Mouse (Mus musculus) heart, embryonic 14.5 days (tissue): ENCODE measurements around the gene Wnt7b. TPM values are rescaled to one million over a fixed set of nuclear protein-coding genes. Genes with fewer than 3 reads are reported as not detected.

Experiments
- ATAC-seq: fragments of 200-750 bp; cut with Nextera tagmentation; 2 replicates; pipeline ENCODE4 v1.8.0; 2017; ENCODE audit warnings: low read depth, moderate TSS enrichment; ENCODE audit not compliant: insufficient number of reproducible peaks, insufficient read depth, low FRiP score
- H3K27ac ChIP-seq, 2 experiments: fragments of 200-500 bp in 1 of 2; fragments of 300-500 bp in 1 of 2; sonication (generic) in 1 of 2; replicated peaks in 1 of 2; 2 replicates each; pipeline ENCODE4 v1.5.1; 2012 to 2014; ENCODE audit warnings: low read depth in 2 of 2, low read length in 2 of 2, control low read depth in 1 of 2, mild to moderate bottlenecking in 1 of 2, mixed read lengths in 1 of 2; ENCODE audit not compliant: control insufficient read depth in 1 of 2, insufficient read depth in 1 of 2
- H3K27me3 ChIP-seq: fragments of 300-500 bp; sonication (generic); 2 replicates; pipeline ENCODE4 v1.6.1; 2014; ENCODE audit warnings: mild to moderate bottlenecking, low read length, control low read depth; ENCODE audit not compliant: control insufficient read depth, insufficient read depth
- H3K36me3 ChIP-seq: fragments of 300-500 bp; sonication (generic); 2 replicates; pipeline ENCODE4 v1.6.1; 2014; ENCODE audit warnings: mild to moderate bottlenecking, control low read depth, low read length, mixed read lengths; ENCODE audit not compliant: control insufficient read depth, insufficient read depth
- H3K4me1 ChIP-seq, 2 experiments: fragments of 200-500 bp in 1 of 2; fragments of 300-500 bp in 1 of 2; sonication (generic) in 1 of 2; 2 replicates each; pipeline ENCODE4 v1.6.1; 2012 to 2014; ENCODE audit warnings: low read length in 2 of 2, control low read depth in 1 of 2, mixed read lengths in 1 of 2; ENCODE audit not compliant: control insufficient read depth in 2 of 2, insufficient read depth in 2 of 2
- H3K4me2 ChIP-seq: fragments of 300-500 bp; sonication (generic); 2 replicates; pipeline ENCODE4 v1.6.1; 2014; ENCODE audit warnings: mild to moderate bottlenecking, low read length
- H3K4me3 ChIP-seq, 2 experiments: fragments of 200-500 bp in 1 of 2; fragments of 300-500 bp in 1 of 2; sonication (generic) in 1 of 2; 2 replicates each; pipeline ENCODE4 v1.5.1; 2012 to 2014; ENCODE audit warnings: low read length in 2 of 2, mild to moderate bottlenecking in 2 of 2, control low read depth in 1 of 2, low read depth in 1 of 2, moderate library complexity in 1 of 2; ENCODE audit not compliant: control insufficient read depth in 1 of 2, insufficient read depth in 1 of 2
- H3K9ac ChIP-seq: fragments of 300-500 bp; sonication (generic); 2 replicates; pipeline ENCODE4 v1.6.1; 2014; ENCODE audit warnings: mild to moderate bottlenecking, low read length
- H3K9me3 ChIP-seq: fragments of 300-500 bp; sonication (generic); 2 replicates; pipeline ENCODE4 v1.6.1; 2016; ENCODE audit warnings: low read length, control low read depth; ENCODE audit not compliant: control insufficient read depth
- WGBS: fragments of 180-500 bp; shearing (Covaris S2); extraction: QIAGEN DNeasy Blood & Tissue Kit; methylation state at CpG from one replicate; pipeline ENCODE4 v1.1.7; 2014; 5-methylcytosine and 5-hydroxymethylcytosine counted together
- polyA plus RNA-seq: library from polyadenylated mRNA; unstranded; fragments of >200 nt; fragmentation: Nextera tagmentation; extraction: Ambion mirVana; gene quantifications from 2 replicates; pipeline ENCODE4 v1.2.1, GENCODE M21; 2014

Gene Wnt7b
- polyA plus RNA-seq, 1 experiment from 2014 or later: 0.41 TPM

- Histone ChIP-seq H3K36me3 (no peaks in the 10 kb centered on the region), H3K9ac (no peak overlapping the region), H3K9me3 (peaks cover 4% of the 10 kb centered on the region; the same call in 1 of the 2 replicates), H3K27ac (no peak overlapping the region), H3K4me3 (no peak overlapping the region), H3K4me1 (peaks cover 0 to 19% of the 10 kb centered on the region in 2 experiments; a peak in 3 of 4 replicates), H3K4me2 (no peak overlapping the region), H3K27me3 (peaks cover 80% of the 10 kb centered on the region)
- WGBS: 4% methylated on average over 11 of the region's 11 CpGs
- ATAC-seq: no peak
Observed at GRCm38 (mm10) chr15:85583504-85583903, 1.2 kb upstream of the Wnt7b start.

DNA sequence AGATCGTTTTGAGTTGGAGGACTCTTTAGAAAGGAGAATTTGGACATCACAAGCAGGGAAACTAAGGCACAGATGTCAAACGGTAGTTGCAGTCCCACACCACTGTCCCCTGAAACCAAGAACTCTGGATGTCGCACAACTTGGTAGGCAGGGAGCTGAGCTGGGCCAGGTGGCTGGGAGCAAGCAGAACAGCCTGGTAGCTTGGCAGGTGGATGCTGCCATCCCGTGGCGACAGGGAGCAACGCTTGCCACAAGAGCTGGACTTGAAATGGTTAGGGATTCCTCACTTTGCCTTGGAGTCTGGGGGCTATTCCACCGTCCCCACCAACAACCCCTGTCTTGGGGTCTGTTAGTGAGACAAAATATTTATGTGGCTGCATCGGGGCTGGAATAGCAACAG, 751 bp upstream of the Wnt7b start:
- 0% methylated on average over 8 of the region's 8 CpGs for WGBS
- peaks cover 4% of the 10 kb centered on the region; the same call in 1 of the 2 replicates for H3K9me3 ChIP-seq
- ATAC-seq: peak; percentile 48; the same call in 1 of the 2 replicates
- H3K36me3 ChIP-seq: no peaks in the 10 kb centered on the region
- H3K4me2 ChIP-seq: no peak overlapping the region
- H3K4me1 ChIP-seq: peaks cover 0 to 20% of the 10 kb centered on the region in 2 experiments; a peak in 3 of 4 replicates
- H3K27ac ChIP-seq: no peak overlapping the region
- peaks cover 85% of the 10 kb centered on the region for H3K27me3 ChIP-seq
- H3K9ac ChIP-seq: no peak overlapping the region
- H3K4me3 ChIP-seq: no peak overlapping the region

- peaks cover 95% of the 10 kb centered on the region for H3K27me3 ChIP-seq
- peaks cover 2% of the 10 kb centered on the region; the same call in 1 of the 2 replicates for H3K9me3 ChIP-seq
- peak overlapping the region; percentile 85 for H3K4me2 ChIP-seq
- no peaks in the 10 kb centered on the region for H3K36me3 ChIP-seq
- peaks cover 0 to 29% of the 10 kb centered on the region in 2 experiments; a peak in 3 of 4 replicates for H3K4me1 ChIP-seq
- 0 out of 2 replicates have a peak overlapping the region, but pooled peaks have one; percentile 0 for H3K9ac ChIP-seq
- 0% methylated on average over 49 of the region's 67 CpGs for WGBS
- no peak for ATAC-seq
- H3K4me3 ChIP-seq: peak overlapping the region; percentile 37 to 48
- H3K27ac ChIP-seq: no peak overlapping the region
Observed at GRCm38 (mm10) chr15:85581563-85582064, 659 bp downstream of the Wnt7b start.

- WGBS: under 1% methylated on average over 43 of the region's 66 CpGs
- peak overlapping the region; percentile 14; the same call in 1 of the 2 replicates for H3K9ac ChIP-seq
- no peak overlapping the region for H3K27ac ChIP-seq
- H3K27me3 ChIP-seq: peaks cover 95% of the 10 kb centered on the region
- H3K4me1 ChIP-seq: peaks cover 0 to 30% of the 10 kb centered on the region in 2 experiments; a peak in 3 of 4 replicates
- H3K9me3 ChIP-seq: no peaks in the 10 kb centered on the region
- H3K4me3 ChIP-seq: peak overlapping the region; percentile 37 to 48
- ATAC-seq: no peak
- peak overlapping the region; percentile 85 for H3K4me2 ChIP-seq
- no peaks in the 10 kb centered on the region for H3K36me3 ChIP-seq
Observed at GRCm38 (mm10) chr15:85580934-85581562, 1.2 kb downstream of the Wnt7b start.

DNA sequence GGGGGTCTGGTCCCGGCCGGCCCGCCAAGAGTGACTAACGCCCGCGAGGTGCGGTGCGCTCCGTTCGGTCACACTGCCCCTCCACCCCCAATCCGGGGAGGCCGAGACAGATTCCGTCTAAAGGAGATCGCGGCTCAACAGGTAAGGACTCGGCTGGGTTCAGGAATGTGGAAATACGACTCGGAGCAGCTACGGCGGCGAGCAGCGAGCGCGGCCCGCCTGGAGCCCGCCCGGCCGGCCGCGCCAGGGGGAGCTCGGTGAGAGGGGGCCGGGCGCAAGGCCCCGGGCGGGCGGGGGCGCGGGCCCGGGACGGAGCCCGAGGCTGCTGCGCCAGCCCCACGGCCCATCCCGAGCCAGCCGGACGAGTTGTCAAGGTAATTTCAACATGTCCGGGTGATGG, 1.8 kb downstream of the Wnt7b start:
- no peak overlapping the region for H3K27ac ChIP-seq
- no peaks in the 10 kb centered on the region for H3K36me3 ChIP-seq
- peaks cover 95% of the 10 kb centered on the region for H3K27me3 ChIP-seq
- peak overlapping the region; percentile 85 for H3K4me2 ChIP-seq
- no peak for ATAC-seq
- peak overlapping the region; percentile 37 to 48 for H3K4me3 ChIP-seq
- no peaks in the 10 kb centered on the region for H3K9me3 ChIP-seq
- WGBS: under 1% methylated on average over 35 of the region's 47 CpGs
- peaks cover 0 to 30% of the 10 kb centered on the region in 2 experiments; a peak in 3 of 4 replicates for H3K4me1 ChIP-seq
- H3K9ac ChIP-seq: peak overlapping the region; percentile 14; the same call in 1 of the 2 replicates

DNA sequence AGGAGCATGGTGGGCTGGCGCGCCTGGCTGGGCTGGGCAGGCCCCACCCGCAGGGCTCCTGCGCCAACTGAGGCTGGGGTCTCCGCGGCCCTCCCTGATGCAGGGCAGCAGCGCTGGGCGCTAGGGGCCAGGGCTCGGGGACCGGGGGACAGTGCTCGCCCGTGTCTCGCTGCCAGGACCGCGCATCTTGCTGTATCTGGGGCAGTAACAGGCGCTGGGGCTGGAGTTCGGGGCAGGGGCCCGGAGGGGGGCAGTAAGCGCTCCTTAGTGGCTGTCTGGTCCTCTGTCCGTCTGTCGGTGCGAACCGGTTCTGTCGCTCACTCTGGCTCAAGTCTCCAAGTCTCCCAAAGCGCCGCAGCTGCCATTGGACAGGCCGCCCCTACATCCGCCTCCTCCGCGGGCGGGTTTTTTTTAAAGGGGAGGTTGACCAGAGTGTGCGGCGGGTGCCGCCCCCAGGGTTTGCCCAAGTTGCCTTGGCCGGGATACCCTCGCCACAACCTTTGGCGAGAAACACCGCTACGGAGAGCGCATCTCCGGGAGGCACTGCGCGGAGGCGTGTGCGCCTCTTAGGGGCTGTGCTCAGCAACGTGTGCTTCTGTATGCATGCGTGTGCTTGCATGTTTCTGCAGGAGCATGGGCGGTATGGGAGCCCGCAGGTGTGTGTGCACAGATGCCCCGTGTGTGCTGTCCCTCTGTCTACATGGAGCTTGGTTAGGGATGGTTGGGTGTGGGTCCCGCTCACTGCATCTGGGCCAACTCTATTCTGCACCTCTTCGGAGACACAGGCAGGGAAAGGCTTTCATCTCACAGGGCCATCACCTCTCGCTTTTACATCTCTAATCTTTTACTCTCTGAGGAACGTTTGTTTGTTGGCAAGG, 4.5 kb downstream of the Wnt7b start:
- H3K4me2 ChIP-seq: peak overlapping the region; percentile 34
- H3K4me1 ChIP-seq: peaks cover 0 to 30% of the 10 kb centered on the region in 2 experiments; a peak in 3 of 4 replicates
- no peak overlapping the region for H3K9ac ChIP-seq
- H3K9me3 ChIP-seq: no peaks in the 10 kb centered on the region
- peak overlapping the region in 1 of 2 experiments; percentile 17; a peak in 2 of 4 replicates for H3K4me3 ChIP-seq
- no peak overlapping the region for H3K27ac ChIP-seq
- ATAC-seq: no peak
- H3K27me3 ChIP-seq: peaks cover 100% of the 10 kb centered on the region
- 2% methylated on average over 54 of the region's 54 CpGs for WGBS
- no peaks in the 10 kb centered on the region for H3K36me3 ChIP-seq
